In genomic region chr3:105807672-105808071, GRCm38 (mm10) we compare ENCODE assay signal across 18 mouse cellular contexts. TPM values are rescaled to one million over a fixed set of nuclear protein-coding genes. Genes with fewer than 3 reads are reported as not detected.
DNase-seq lines count a peak whose midpoint lies in the region; ATAC-seq lines count a peak whose summit lies in the region.
"Had no signal": no experiment of that assay in that cellular context is flagged by ENCODE, and none has a peak within 500 bp of the region (broad histone marks: within the 10 kb centered on the region; RNA-seq: fewer than 3 reads in every experiment).

No protein-coding gene starts in this region.

- 31% methylated on average over 1 of the region's 1 CpGs for WGBS in liver, embryonic 11.5 days
- 36% methylated on average over 1 of the region's 1 CpGs for WGBS in intestine, embryonic 16.5 days

- no peak overlapping the region for H3K4me3 ChIP-seq in liver, embryonic 11.5 days (ENCODE audit: low read depth, low read length)
- no peak overlapping the region for H3K4me3 ChIP-seq in intestine, embryonic 16.5 days (ENCODE audit: low read length)
- H3K4me3 ChIP-seq: embryonic facial prominence, embryonic 10.5 days had no signal

- ATAC-seq in liver, embryonic 11.5 days (replicated peaks; ENCODE audit: low FRiP score): peak; percentile 27; the same call in 1 of the 2 replicates
- ATAC-seq in intestine, embryonic 16.5 days: peak; percentile 71
- ATAC-seq in megakaryocyte-erythroid progenitor cell, adult 5-6 weeks (replicated peaks; ENCODE audit: low FRiP score, low TSS enrichment, poor library complexity, severe bottlenecking): peak; percentile 20; the same call in 1 of the 2 replicates
- ATAC-seq: hindbrain, postnatal 0 days had no signal

- DNase-seq in liver, embryonic 11.5 days (ENCODE audit: low spot score): no peak
- no peak for DNase-seq in liver
- peak; percentile 8 for DNase-seq in NIH3T3 (ENCODE audit: low read depth)
- DNase-seq in kidney, postnatal 25 days: no peak
- no peak for DNase-seq in yolk sac, embryonic 10.5 days (ENCODE audit: low spot score)
- DNase-seq in layer of hippocampus, postnatal 25 days (ENCODE audit: extremely low spot score in 1 of 2, low spot score in 1 of 2): no peak
- DNase-seq: cerebellum, postnatal 14 days; heart, postnatal 10 days; layer of hippocampus, adult 9-11 months; lung, postnatal 36 days; midbrain, embryonic 14.5 days; right cerebral cortex, postnatal 25 days; thymus, adult 2 months had no signal

- H3K36me3 ChIP-seq in liver, embryonic 11.5 days (ENCODE audit: control insufficient read depth, insufficient read depth, low read length): no peaks in the 10 kb centered on the region
- H3K36me3 ChIP-seq in intestine, embryonic 16.5 days (ENCODE audit: control insufficient read depth, insufficient read depth, low read length): no peaks in the 10 kb centered on the region
- H3K36me3 ChIP-seq: embryonic facial prominence, embryonic 10.5 days had no signal

- H3K4me2 ChIP-seq in liver, embryonic 11.5 days: peak overlapping the region; percentile 62
- H3K4me2 ChIP-seq in intestine, embryonic 16.5 days (ENCODE audit: low read depth, low read length): no peak overlapping the region

- no peak overlapping the region for H3K9ac ChIP-seq in liver, embryonic 11.5 days (ENCODE audit: low read depth, low read length)
- H3K9ac ChIP-seq in intestine, embryonic 16.5 days (ENCODE audit: low read depth, low read length): no peak overlapping the region

- H3K27me3 ChIP-seq in liver, embryonic 11.5 days (replicated peaks; ENCODE audit: control insufficient read depth, insufficient read depth, low read length): no peaks in the 10 kb centered on the region
- H3K27me3 ChIP-seq in intestine, embryonic 16.5 days (replicated peaks; ENCODE audit: control insufficient read depth, insufficient read depth, low read length): no peaks in the 10 kb centered on the region

- H3K4me1 ChIP-seq in liver, embryonic 11.5 days (replicated peaks; ENCODE audit: control insufficient read depth, insufficient read depth, low read length): peaks cover 46% of the 10 kb centered on the region
- peaks cover 11% of the 10 kb centered on the region for H3K4me1 ChIP-seq in intestine, embryonic 16.5 days (ENCODE audit: control insufficient read depth, insufficient read depth, low read length)

- H3K27ac ChIP-seq in liver, embryonic 11.5 days (ENCODE audit: low read depth, low read length): peak overlapping the region; percentile 87
- H3K27ac ChIP-seq in intestine, embryonic 16.5 days (ENCODE audit: low read length): no peak overlapping the region
- H3K27ac ChIP-seq: embryonic facial prominence, embryonic 10.5 days; hindbrain, postnatal 0 days; kidney, postnatal 0 days had no signal

- H3K9me3 ChIP-seq in liver, embryonic 11.5 days (ENCODE audit: control insufficient read depth, low read length): no peaks in the 10 kb centered on the region
- no peaks in the 10 kb centered on the region for H3K9me3 ChIP-seq in intestine, embryonic 16.5 days (ENCODE audit: control insufficient read depth, low read length)
- H3K9me3 ChIP-seq: embryonic facial prominence, embryonic 10.5 days had no signal

RNA-seq across cellular contexts. Expression of gene Rap1a, which starts 6.5 kb away (rescaled TPM):
- 114 and 121 TPM in 2 replicates for polyA plus RNA-seq in liver, embryonic 11.5 days (2014; fragmentation: Nextera tagmentation; extraction: Ambion mirVana)
- 104 and 107 TPM in 2 replicates for polyA plus RNA-seq in intestine, embryonic 16.5 days (2015; fragmentation: Nextera tagmentation; extraction: Ambion mirVana)
- total RNA-seq in megakaryocyte-erythroid progenitor cell, adult 5-6 weeks (2014; fragmentation: Nextera tagmentation): 70.6 and 73.8 TPM in 2 replicates
- total RNA-seq in megakaryocyte-erythroid progenitor cell, adult 5-6 weeks (2017): 91.7 and 119 TPM in 2 replicates
- 100 to 1,000 TPM; 101 to 108 TPM for total RNA-seq in layer of hippocampus, postnatal 25 days (2021)

Comparison
In these comparisons a context has a peak if more than half of its experiments do, and no peak if none do; other contexts are left out.
1. ATAC-seq: peak in every context shown above with its lines; median percentile 71 in intestine, embryonic 16.5 days; 27 in liver, embryonic 11.5 days; 20 in megakaryocyte-erythroid progenitor cell, adult 5-6 weeks.